In genomic region chr8:121346862-121347261, GRCm38 (mm10) we compare ENCODE assay signal across 10 mouse cellular contexts.
DNase-seq lines count a peak whose midpoint lies in the region; ATAC-seq lines count a peak whose summit lies in the region.
"Had no signal": no experiment of that assay in that cellular context is flagged by ENCODE, and none has a peak within 500 bp of the region (broad histone marks: within the 10 kb centered on the region; RNA-seq: fewer than 3 reads in every experiment).

No protein-coding gene starts in this region.

- no peaks in the 10 kb centered on the region for H3K9me3 ChIP-seq in forebrain, embryonic 10.5 days
- no peaks in the 10 kb centered on the region for H3K9me3 ChIP-seq in forebrain, embryonic 11.5 days (ENCODE audit: control insufficient read depth, low read length)
- H3K9me3 ChIP-seq in lung, embryonic 15.5 days = no peaks in the 10 kb centered on the region
- no peaks in the 10 kb centered on the region for H3K9me3 ChIP-seq in forebrain, embryonic 16.5 days (ENCODE audit: control insufficient read depth, low read length)
- H3K9me3 ChIP-seq: liver, embryonic 15.5 days had no signal

- H3K4me2 ChIP-seq in forebrain, embryonic 11.5 days (ENCODE audit: low read depth, low read length, severe bottlenecking) = no peak overlapping the region
- H3K4me2 ChIP-seq in lung, embryonic 15.5 days = no peak overlapping the region
- H3K4me2 ChIP-seq in forebrain, embryonic 16.5 days (ENCODE audit: low read length) = no peak overlapping the region
- H3K4me2 ChIP-seq: liver, embryonic 15.5 days had no signal

- H3K4me1 ChIP-seq in forebrain, embryonic 10.5 days = peaks cover 43% of the 10 kb centered on the region
- H3K4me1 ChIP-seq in forebrain, embryonic 11.5 days (replicated peaks; ENCODE audit: control insufficient read depth, insufficient read depth, low read length) = no peaks in the 10 kb centered on the region
- peaks cover 20% of the 10 kb centered on the region for H3K4me1 ChIP-seq in lung, embryonic 15.5 days
- H3K4me1 ChIP-seq in forebrain, embryonic 16.5 days (replicated peaks; ENCODE audit: control insufficient read depth, insufficient read depth, low read length) = no peaks in the 10 kb centered on the region

- no peak for DNase-seq in forebrain, embryonic 10.5 days (ENCODE audit: extremely low spot score, low spot score)
- no peak for DNase-seq in forebrain, embryonic 11.5 days (ENCODE audit: low spot score)
- peak; percentile 21 to 35 for DNase-seq in cerebellum, adult 18-20 months
- DNase-seq in kidney, adult 11 months = peak; percentile 45
- no peak for DNase-seq in right cerebral cortex, adult 2 months (ENCODE audit: low spot score in 2 of 2)
- DNase-seq in left cerebral cortex, postnatal 14 days (ENCODE audit: low spot score in 2 of 2) = no peak
- DNase-seq: retina, postnatal 1 day had no signal

- H3K27ac ChIP-seq in forebrain, embryonic 10.5 days = peak overlapping the region; percentile 3; the same call in 1 of the 2 replicates
- H3K27ac ChIP-seq in forebrain, embryonic 11.5 days (ENCODE audit: low read depth, low read length) = no peak overlapping the region
- H3K27ac ChIP-seq in lung, embryonic 15.5 days = peak overlapping the region; percentile 29
- no peak overlapping the region for H3K27ac ChIP-seq in forebrain, embryonic 16.5 days (ENCODE audit: low read length)
- H3K27ac ChIP-seq: liver, embryonic 15.5 days had no signal

- no peaks in the 10 kb centered on the region for H3K36me3 ChIP-seq in forebrain, embryonic 10.5 days (replicated peaks)
- no peaks in the 10 kb centered on the region for H3K36me3 ChIP-seq in forebrain, embryonic 11.5 days (ENCODE audit: control insufficient read depth, insufficient read depth, low read length)
- no peaks in the 10 kb centered on the region for H3K36me3 ChIP-seq in lung, embryonic 15.5 days
- H3K36me3 ChIP-seq in forebrain, embryonic 16.5 days (ENCODE audit: control insufficient read depth, insufficient read depth) = no peaks in the 10 kb centered on the region
- H3K36me3 ChIP-seq: liver, embryonic 15.5 days had no signal

- 72% methylated on average over 9 of the region's 9 CpGs for WGBS in forebrain, embryonic 10.5 days
- WGBS in forebrain, embryonic 11.5 days = 77% methylated on average over 9 of the region's 9 CpGs
- 18% methylated on average over 9 of the region's 9 CpGs for WGBS in lung, embryonic 15.5 days
- 79% methylated on average over 9 of the region's 9 CpGs for WGBS in forebrain, embryonic 16.5 days

- no peak overlapping the region for H3K9ac ChIP-seq in forebrain, embryonic 11.5 days (ENCODE audit: low read length)
- no peak overlapping the region for H3K9ac ChIP-seq in lung, embryonic 15.5 days
- no peak overlapping the region for H3K9ac ChIP-seq in forebrain, embryonic 16.5 days (replicated peaks; ENCODE audit: low read depth, low read length)
- H3K9ac ChIP-seq: liver, embryonic 15.5 days had no signal

- peaks cover 6% of the 10 kb centered on the region for H3K27me3 ChIP-seq in forebrain, embryonic 10.5 days (ENCODE audit: poor library complexity, severe bottlenecking)
- H3K27me3 ChIP-seq in forebrain, embryonic 11.5 days (ENCODE audit: control insufficient read depth, insufficient read depth, low read length) = no peaks in the 10 kb centered on the region
- H3K27me3 ChIP-seq in lung, embryonic 15.5 days = peaks cover 8% of the 10 kb centered on the region; the same call in 1 of the 2 replicates
- H3K27me3 ChIP-seq in forebrain, embryonic 16.5 days (replicated peaks; ENCODE audit: control insufficient read depth, insufficient read depth, low read length) = no peaks in the 10 kb centered on the region
- H3K27me3 ChIP-seq: liver, embryonic 15.5 days had no signal

- no peak overlapping the region for H3K4me3 ChIP-seq in forebrain, embryonic 10.5 days
- H3K4me3 ChIP-seq in forebrain, embryonic 11.5 days (ENCODE audit: low read depth, low read length) = no peak overlapping the region
- no peak overlapping the region for H3K4me3 ChIP-seq in lung, embryonic 15.5 days
- no peak overlapping the region for H3K4me3 ChIP-seq in forebrain, embryonic 16.5 days (replicated peaks; ENCODE audit: low read length)
- H3K4me3 ChIP-seq: liver, embryonic 15.5 days had no signal

- intact Hi-C loops in left cerebral cortex, postnatal 14 days (cut with DNase I) = no loop called here

- ATAC-seq in forebrain, embryonic 11.5 days (replicated peaks; ENCODE audit: low FRiP score) = no peak
- ATAC-seq in lung, embryonic 15.5 days (ENCODE audit: borderline replicate concordance, extremely low read depth, low FRiP score, low TSS enrichment) = peak; percentile 76
- ATAC-seq in forebrain, embryonic 16.5 days = no peak

Comparison
In these comparisons a context has a peak if more than half of its experiments do, and no peak if none do; other contexts are left out.
1. H3K27ac ChIP-seq: peak in forebrain, embryonic 10.5 days (single experiment) and lung, embryonic 15.5 days (single experiment); none in forebrain, embryonic 11.5 days (single experiment) and forebrain, embryonic 16.5 days (single experiment).
2. DNase-seq: peak in cerebellum, adult 18-20 months (2 of 2) and kidney, adult 11 months (single experiment); none in forebrain, embryonic 10.5 days (single experiment), forebrain, embryonic 11.5 days (single experiment), right cerebral cortex, adult 2 months (0 of 2) and left cerebral cortex, postnatal 14 days (0 of 2).